Mouse (Mus musculus) cerebellum, adult 2 months (tissue): ENCODE measurements around the gene Kdm5b. TPM values are rescaled to one million over a fixed set of nuclear protein-coding genes. Genes with fewer than 3 reads are reported as not detected.
"Not testable (repeated sequence)": the region's sequence is repeated elsewhere in the genome, so short reads cannot be mapped to it uniquely, and the experiment has no call there.

ENCODE experiments used
- DNase-seq, 2 experiments: peaks; one replicate each; pipeline ENCODE4 v3.0.0; 2021
- H3K27ac ChIP-seq: fragments of 200-500 bp; 2 replicates; pipeline ENCODE4 v1.5.1; 2012; ENCODE audit warnings: low read length, control low read depth, inconsistent platforms; ENCODE audit not compliant: insufficient read depth
- H3K27me3 ChIP-seq: fragments of 200-500 bp; 2 replicates; pipeline ENCODE4 v1.6.1; 2012; ENCODE audit warnings: inconsistent platforms, mild to moderate bottlenecking, low read length, moderate library complexity; ENCODE audit not compliant: control insufficient read depth, insufficient read depth
- H3K4me1 ChIP-seq: fragments of 200-500 bp; 2 replicates; pipeline ENCODE4 v1.6.1; 2011; ENCODE audit warnings: low read length; ENCODE audit not compliant: control insufficient read depth, insufficient read depth
- H3K4me3 ChIP-seq: fragments of 200-500 bp; replicated peaks from 2 replicates; pipeline ENCODE3; 2011; ENCODE audit warnings: mild to moderate bottlenecking, low read depth, low read length, control low read depth; ENCODE audit not compliant: insufficient read depth
- CTCF ChIP-seq: fragments of 200-500 bp; IDR thresholded peaks from 2 replicates; pipeline ENCODE4 v1.5.1; 2011; ENCODE audit warnings: low read depth, mild to moderate bottlenecking, control low read depth, low read length, moderate library complexity, borderline replicate concordance; ENCODE audit not compliant: insufficient read depth
- POLR2A ChIP-seq: fragments of 200-500 bp; IDR thresholded peaks from 2 replicates; pipeline ENCODE4 v1.6.1; 2011; ENCODE audit warnings: low read length, control low read depth, borderline replicate concordance; ENCODE audit not compliant: insufficient read depth
- WGBS: fragments of 180-500 bp; shearing (Covaris S2); methylation state at CpG from one replicate; pipeline ENCODE4 v1.1.7; 2018; 5-methylcytosine and 5-hydroxymethylcytosine counted together
- polyA plus RNA-seq: library from polyadenylated mRNA; depleted of rRNA; stranded (reverse); fragments of >200 nt; gene quantifications from 2 replicates; pipeline ENCODE4 v1.2.3, GENCODE M21; 2012

The Kdm5b gene
- polyA plus RNA-seq, 1 experiment: 20.5 TPM

GRCm38 (mm10) chr1:134518677-134519076, 41.3 kb upstream of the Kdm5b start:
- H3K4me1 ChIP-seq: no peaks in the 10 kb centered on the region
- DNase-seq: peak; percentile 78 to 79
- TF ChIP-seq POLR2A (no peak), CTCF (peak; percentile 88)
- WGBS: 3% methylated on average over 7 of the region's 7 CpGs
- H3K27ac ChIP-seq: no peak overlapping the region
- H3K27me3 ChIP-seq: no peaks in the 10 kb centered on the region
- no peak overlapping the region for H3K4me3 ChIP-seq

- not testable (repeated sequence) for H3K27me3 ChIP-seq, H3K27ac ChIP-seq, H3K4me3 ChIP-seq, H3K4me1 ChIP-seq, DNase-seq
- WGBS: 96% methylated on average over 5 of the region's 5 CpGs
Observed at GRCm38 (mm10) chr1:134519201-134519600, 40.8 kb upstream of the Kdm5b start.

- Histone ChIP-seq H3K4me3 (no peak overlapping the region), H3K27me3 (no peaks in the 10 kb centered on the region), H3K27ac (no peak overlapping the region), H3K4me1 (no peaks in the 10 kb centered on the region)
- 87% methylated on average over 8 of the region's 8 CpGs for WGBS
- TF ChIP-seq CTCF (no peak), POLR2A (no peak)
- no peak for DNase-seq
Observed at GRCm38 (mm10) chr1:134520001-134520721, 39.8 kb upstream of the Kdm5b start.

- H3K27me3 ChIP-seq: no peaks in the 10 kb centered on the region; the same call in 1 of the 2 replicates
- no peak for TF ChIP-seq POLR2A
- no peak for TF ChIP-seq CTCF
- H3K4me3 ChIP-seq: no peak overlapping the region
- H3K4me1 ChIP-seq: no peaks in the 10 kb centered on the region
- WGBS: 88% methylated on average over 7 of the region's 7 CpGs
- H3K27ac ChIP-seq: no peak overlapping the region
- no peak for DNase-seq
Observed at GRCm38 (mm10) chr1:134521163-134521562, 38.8 kb upstream of the Kdm5b start.

GRCm38 (mm10) chr1:134522325-134522724, 37.6 kb upstream of the Kdm5b start:
- DNase-seq: no peak
- Histone ChIP-seq H3K27me3 (no peaks in the 10 kb centered on the region; the same call in 1 of the 2 replicates), H3K4me1 (no peaks in the 10 kb centered on the region), H3K27ac (no peak overlapping the region), H3K4me3 (no peak overlapping the region)
- WGBS: 77% methylated on average over 2 of the region's 2 CpGs
- TF ChIP-seq POLR2A: no peak
- no peak for TF ChIP-seq CTCF

GRCm38 (mm10) chr1:134524424-134524823, 35.5 kb upstream of the Kdm5b start:
- WGBS: 73% methylated on average over 5 of the region's 5 CpGs
- Histone ChIP-seq H3K4me1 (no peaks in the 10 kb centered on the region), H3K4me3 (no peak overlapping the region), H3K27ac (no peak overlapping the region), H3K27me3 (no peaks in the 10 kb centered on the region; the same call in 1 of the 2 replicates)
- TF ChIP-seq CTCF (0 out of 2 replicates have a peak, but pooled peaks have one; percentile 1), POLR2A (no peak)
- DNase-seq: no peak

GRCm38 (mm10) chr1:134525015-134525414, 35.0 kb upstream of the Kdm5b start:
- no peak overlapping the region for H3K4me3 ChIP-seq
- no peak for DNase-seq
- no peaks in the 10 kb centered on the region; the same call in 1 of the 2 replicates for H3K27me3 ChIP-seq
- H3K27ac ChIP-seq: no peak overlapping the region
- no peaks in the 10 kb centered on the region for H3K4me1 ChIP-seq
- WGBS: 88% methylated on average over 1 of the region's 1 CpGs
- no peak for TF ChIP-seq CTCF
- TF ChIP-seq POLR2A: no peak

GRCm38 (mm10) chr1:134526752-134527151, 33.2 kb upstream of the Kdm5b start:
- TF ChIP-seq POLR2A (no peak), CTCF (no peak)
- no peak for DNase-seq
- Histone ChIP-seq H3K4me1 (no peaks in the 10 kb centered on the region), H3K27me3 (no peaks in the 10 kb centered on the region; the same call in 1 of the 2 replicates), H3K27ac (no peak overlapping the region), H3K4me3 (no peak overlapping the region)
- WGBS: 90% methylated on average over 6 of the region's 6 CpGs
